Mouse (Mus musculus) adrenal gland, adult 8-10 months (tissue): ENCODE data around the gene Svep1. TPM values are rescaled to one million over a fixed set of nuclear protein-coding genes. Genes with fewer than 3 reads are reported as not detected.
A peak's percentile ranks its signal among the peaks of the same experiment; 100 is the strongest.

Source experiments
- DNase-seq: peaks from one replicate; pipeline ENCODE4 v3.0.0; 2022
- total RNA-seq, 4 experiments: library from RNA; stranded (reverse); gene quantifications; 2 replicates each; pipeline ENCODE4 v1.2.4; 2022

Gene Svep1
- 10 to 100 TPM in 3 of 4 experiments, 1 to 10 TPM in 1; 7.3 to 16.0 (median 12.5) TPM for total RNA-seq

DNA sequence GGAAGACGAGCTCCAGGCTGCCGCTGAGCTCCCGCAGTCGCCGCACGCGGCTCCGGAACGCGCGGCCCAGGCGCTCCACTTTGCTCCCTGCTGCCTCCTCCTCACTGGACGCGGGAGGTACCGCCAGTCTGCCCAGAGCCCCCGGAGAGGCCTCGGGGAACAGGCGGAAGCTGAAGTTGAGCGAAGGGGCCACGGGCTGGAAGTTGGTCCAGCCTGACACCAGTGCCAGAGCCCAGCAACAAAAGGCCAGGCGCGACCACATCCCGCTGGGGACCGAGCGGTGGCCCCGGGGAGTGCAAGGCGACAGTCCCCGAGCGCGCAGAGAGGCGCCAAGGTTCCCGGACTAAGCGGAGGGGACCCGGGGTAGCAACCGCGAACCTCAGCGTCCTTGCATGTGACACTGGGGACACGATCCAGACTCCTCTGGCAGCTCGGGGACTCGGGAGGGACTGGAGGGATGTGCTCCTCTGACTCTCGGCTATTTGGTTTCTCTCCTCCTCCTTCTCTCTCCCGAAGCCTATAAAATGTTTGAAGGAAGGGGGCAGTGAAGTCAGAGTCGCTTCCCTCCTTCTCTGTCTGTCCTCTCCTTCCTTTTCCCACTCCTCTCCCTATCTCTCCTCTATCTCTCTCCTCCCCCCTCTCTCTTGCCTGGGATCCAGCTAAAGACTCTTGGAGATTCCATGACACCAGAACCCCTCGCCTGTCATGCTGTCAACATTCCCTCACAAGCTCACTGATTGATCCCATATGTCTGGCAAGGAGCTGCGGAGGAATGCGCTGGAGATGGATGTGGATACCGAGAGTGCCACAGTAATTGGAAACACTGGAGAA is at the start of gene Svep1:
Gene Svep1, minus strand, starts transcription at position 745 of the 831 bp plus-strand sequence.
- DNase-seq = no peak

DNA sequence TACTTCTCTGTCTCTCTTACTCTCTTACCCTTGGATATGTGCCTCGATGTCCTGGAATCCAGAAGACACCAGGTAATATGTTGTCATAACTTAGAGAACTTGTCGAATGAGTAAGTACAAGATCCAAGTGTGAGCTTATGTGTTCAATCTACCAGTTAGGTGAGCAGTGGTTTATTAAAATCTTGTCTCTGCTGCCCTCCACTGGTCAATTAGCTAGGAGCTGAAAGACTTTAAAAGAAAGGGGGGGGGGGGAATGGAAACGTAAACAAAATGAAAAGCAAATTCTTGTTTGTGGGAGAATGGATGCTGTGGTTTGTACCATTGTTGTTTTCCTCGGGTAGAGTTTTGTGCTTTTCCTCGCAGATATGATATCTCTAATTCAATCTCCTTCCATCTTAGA is 46.8 kb upstream of the Svep1 start:
- DNase-seq = no peak

DNA sequence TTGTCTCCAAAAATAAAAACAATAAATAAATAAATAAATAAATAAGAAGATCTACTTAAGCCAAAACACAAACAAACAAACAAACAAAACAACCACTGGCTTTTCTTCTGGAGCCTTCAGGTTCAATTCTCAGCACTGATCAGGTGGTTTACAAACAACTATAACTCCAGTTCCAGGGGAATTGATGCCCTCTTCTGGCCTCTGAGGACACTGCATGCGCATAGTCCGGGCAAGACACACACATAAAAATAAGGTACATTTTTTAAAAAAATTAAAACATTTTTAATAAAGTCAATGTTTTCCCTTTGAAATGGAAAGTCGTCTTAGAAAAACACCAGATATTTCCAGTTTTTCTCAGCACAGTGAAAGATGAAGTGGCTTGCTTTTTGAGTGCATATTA is 45.7 kb upstream of the Svep1 start:
- DNase-seq = no peak

DNA sequence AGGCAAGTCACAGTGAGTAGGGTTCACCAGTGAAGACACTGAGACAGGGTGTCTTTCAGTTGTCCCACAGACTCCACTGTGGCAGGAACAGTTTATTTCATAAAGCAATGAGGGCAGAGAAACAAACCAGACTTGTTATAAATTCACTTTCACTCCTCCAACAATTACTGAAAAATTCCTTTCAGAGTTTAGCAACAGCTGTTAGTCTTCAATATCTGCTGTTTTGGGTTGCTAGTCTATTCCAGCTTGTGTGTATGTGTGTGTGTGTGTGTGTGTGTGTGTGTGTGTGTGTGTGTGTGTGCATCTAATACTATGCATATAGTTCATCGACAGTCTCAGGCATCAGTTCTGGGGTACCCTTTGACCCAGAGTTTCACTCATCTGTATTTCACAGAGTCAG is 38.9 kb upstream of the Svep1 start:
- DNase-seq = no peak

DNA sequence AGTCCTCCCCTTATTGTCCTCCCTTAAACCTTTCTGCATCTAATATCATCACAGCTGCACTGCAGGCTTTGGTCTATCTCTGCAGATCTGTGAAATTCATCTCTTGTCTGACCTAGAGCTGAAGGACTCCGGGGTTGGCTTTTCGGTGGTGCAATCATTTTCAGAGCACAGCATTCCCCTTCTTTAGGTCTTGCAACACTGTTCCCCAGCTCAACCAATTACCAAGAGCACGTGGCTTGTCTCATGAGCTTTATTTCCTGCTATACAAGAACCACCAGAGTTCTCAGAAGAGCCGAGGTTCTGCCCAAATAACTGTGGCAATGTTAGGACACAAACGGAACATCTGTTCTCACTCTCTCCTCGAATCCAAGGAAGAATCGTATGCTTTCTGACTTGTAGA is 33.8 kb upstream of the Svep1 start:
- peak; percentile 62 for DNase-seq

DNA sequence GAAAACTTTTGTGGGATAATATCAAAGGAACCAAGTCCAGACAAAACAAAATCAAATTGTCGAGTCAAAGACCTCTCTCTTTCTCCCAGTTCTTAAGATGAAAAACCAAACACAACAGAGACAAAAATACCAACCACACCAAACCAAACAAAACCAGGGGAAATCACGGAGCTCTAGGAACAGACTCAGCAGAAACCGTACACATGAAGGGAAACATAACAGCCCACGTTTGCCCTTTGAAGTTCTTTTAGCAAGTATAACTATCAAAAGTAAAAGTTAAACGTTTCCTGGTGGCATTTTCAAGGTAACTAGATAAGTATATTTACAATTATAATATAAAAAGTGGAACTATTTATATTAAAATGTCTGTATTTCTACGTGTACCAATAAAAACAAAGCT is 29.2 kb upstream of the Svep1 start:
- no peak for DNase-seq

DNA sequence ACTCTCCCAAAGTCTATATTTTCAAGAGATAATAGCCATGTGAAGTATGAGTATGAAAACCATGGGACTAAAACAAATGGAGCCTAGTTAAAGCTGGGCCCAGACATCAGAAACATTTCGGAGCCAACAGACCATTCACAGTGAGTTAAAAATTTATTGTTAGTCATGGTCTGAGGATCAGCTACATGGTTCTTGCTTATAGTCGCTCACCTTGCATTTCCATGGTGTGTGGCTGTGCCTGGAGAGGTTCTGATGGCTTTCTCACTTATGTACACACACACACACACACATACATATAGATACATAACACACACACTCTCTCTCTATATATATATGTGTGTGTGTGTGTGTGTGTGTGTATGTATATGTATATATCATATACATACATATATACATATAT is 16.8 kb upstream of the Svep1 start:
- no peak for DNase-seq

DNA sequence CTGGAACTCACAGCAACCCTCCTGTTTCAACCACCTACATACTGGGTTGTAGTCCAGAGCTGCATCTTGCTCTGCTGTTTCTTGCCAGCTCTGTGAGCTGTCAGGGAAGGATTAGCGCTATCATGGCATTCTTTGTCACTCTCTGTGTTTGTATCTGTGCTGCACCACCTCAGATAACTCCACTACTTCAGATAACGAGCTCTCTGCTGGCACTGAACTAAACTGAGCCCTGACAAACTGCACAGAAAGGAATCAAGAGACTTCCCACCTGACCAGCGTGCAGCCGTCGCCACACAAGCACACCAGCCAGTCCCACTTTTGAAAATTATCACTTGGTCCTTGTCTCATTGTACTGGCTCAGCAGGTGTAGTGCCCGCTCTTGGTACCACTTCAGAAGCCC is 4.7 kb upstream of the Svep1 start:
- no peak for DNase-seq

DNA sequence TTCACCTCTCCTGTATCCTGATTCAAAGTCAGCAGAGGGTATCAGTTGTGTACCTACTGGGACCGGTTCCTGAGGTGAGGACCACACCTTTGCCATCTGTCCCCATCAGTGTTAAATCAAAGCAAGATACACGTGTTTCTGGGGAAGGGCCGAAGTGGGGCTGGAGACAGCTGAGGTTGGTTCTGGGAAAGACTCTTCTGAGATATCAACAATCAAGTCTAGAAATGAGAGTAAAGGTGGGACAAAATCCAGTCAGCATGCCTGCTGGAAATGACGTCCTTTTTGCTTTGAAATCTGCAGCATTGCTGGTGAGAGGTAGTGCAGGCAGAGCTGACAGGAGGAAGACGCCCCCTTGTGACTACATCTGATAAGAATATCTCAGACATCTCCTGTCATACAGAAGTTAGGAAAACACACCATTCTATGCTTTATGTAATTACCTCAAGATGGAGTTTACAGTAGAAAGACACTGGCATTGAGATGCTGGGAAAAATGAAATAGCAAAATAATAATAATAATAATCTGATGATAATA is 4.0 kb upstream of the Svep1 start:
- DNase-seq = no peak

DNA sequence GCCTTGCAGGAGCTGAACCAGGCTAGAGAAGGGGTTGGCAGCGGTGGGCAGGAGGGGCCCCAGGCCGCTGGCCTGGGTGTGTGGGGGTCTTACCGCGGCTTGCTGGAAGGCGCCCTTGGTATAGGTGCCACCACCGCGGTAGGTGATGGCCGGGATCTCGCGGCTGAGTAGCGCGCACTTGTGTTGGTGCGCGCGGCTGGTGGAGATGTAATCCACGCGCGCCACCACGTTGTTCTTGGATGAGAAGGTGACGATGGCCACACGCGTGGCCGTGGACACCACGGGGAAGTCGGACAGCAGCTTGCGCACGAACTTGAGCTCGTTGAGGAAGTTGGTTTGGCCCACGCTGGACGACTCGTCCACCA is 927 bp downstream of the Svep1 start:
- no peak for DNase-seq

DNA sequence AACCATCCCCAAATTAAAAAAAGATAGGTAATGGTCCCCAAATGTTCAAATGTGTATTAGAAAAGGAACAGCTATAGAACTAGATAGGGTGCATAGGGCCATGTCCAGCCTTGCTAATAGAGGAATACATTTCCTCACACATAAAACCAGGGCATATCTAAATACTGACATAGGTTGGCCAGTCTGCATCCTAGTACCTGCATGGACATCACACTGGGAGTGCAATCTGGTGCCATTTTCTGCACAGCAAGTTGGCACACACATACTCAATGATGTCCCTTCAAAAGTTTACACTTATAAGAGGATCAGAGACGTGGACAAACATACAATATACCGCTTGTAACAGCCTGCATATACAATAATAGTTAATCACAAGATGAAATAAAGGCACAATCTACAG is 5.0 kb downstream of the Svep1 start:
- no peak for DNase-seq

DNA sequence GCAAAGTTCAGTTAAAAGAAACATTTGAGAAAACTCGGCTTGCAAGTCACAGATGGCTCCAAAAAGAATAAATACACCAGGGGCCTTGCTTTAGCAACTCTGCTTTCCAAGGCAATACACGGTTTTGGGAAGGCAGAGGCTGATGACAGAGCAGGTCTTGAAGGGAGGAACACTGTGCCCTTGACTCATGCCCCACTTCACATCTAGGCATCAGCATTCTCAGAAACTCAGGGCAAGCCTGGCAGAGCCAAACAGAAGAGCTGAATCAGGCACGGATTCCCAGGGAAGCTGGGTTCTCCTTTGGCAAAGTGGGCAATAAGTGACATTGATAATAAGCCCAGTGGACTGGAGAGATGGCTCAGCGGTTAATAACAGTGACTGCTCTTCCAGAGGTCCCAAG is 5.8 kb downstream of the Svep1 start:
- peak; percentile 54 for DNase-seq

DNA sequence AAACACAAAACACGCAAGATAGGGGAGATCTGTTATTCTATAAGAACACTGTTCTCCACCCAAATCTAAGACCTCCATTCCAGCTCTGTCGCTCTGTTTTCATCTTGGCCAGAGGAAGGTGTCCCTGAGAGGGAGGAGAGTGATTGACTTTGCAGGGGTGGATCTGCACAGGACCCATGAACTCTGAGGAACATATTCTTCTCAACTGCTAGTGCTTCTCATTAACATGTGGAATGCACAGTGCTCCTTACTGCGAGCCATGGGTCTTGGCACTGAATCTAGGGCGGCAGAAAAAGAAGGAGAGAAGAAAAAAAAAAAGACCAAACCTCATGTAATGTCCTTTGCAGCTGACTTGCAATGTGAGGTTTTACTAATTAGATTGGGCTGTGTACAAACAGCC is 9.4 kb downstream of the Svep1 start:
- no peak for DNase-seq

DNA sequence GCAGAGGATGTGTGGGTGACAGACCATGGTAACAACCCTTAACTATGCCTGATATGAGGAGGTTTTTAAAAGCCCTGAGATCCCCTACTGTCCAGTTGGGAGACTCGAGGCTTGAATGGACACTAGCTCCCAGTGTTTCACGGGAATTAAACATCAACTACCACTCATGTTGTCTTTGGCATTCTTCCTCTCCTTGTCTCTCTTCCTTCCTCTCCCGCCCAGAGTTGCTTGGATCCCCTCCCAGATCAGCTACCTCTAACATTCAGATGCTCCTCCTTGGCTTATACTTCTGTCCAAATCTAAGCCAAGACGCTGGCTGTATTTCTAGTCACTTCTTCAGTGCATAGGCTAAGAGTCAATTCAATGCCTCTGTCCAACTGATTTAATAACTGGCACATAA is 9.9 kb downstream of the Svep1 start:
- DNase-seq = no peak

DNA sequence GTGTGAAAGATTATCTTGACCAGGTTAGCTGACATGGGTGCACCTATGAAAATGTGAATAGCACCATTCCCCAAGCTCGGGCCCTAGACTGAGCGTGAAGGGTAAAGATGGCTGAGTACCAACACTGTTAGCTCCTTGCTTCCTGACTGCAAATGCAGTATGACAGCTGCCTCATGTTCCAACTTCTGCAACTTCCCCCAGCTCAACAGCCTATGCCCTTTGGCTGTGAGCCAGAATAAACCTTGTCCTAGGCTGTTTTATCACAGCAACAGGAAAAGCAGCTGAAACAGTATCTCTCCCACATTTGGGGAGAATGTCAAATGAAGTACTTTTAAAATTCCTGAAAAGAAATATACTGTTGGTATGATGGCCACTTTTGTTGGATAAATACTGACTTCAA is 10.7 kb downstream of the Svep1 start:
- DNase-seq = no peak

DNA sequence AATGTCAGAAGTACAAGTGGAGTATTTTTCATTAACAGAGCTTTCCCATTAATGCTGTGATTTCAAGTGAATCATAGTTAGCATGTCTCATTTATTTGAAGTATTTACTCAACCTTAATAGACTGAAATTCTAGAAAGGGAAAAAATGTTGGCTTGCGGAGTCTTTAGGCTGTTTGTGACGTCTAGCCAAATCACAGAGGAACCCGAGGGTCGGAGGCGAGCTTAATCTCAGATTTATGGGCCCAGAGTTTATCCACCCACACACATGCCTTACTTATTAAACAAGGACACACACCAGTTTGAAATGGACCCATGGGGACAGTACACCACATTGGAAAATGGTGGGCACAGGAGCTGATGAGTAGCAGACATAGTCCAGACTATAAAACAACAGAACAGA is 17.4 kb downstream of the Svep1 start:
- DNase-seq = no peak

DNA sequence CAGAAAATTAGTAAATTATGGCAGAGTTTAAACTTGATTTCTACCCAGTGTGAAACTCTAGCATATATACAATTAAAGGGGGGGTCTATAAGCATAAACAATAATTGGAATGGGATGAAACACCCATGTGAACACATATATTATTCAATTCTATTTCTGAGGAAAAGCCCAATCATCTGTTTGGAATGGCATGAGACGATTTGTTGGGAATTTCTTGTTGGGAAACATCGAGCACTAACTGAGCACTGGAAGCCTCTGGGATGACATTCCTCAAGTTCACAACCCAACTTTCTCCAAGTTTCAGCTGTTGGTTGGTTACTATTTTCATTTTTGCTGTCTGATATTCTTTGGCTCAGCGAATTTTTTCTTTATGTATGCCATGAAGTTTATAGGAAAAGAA is 21.3 kb downstream of the Svep1 start:
- no peak for DNase-seq

DNA sequence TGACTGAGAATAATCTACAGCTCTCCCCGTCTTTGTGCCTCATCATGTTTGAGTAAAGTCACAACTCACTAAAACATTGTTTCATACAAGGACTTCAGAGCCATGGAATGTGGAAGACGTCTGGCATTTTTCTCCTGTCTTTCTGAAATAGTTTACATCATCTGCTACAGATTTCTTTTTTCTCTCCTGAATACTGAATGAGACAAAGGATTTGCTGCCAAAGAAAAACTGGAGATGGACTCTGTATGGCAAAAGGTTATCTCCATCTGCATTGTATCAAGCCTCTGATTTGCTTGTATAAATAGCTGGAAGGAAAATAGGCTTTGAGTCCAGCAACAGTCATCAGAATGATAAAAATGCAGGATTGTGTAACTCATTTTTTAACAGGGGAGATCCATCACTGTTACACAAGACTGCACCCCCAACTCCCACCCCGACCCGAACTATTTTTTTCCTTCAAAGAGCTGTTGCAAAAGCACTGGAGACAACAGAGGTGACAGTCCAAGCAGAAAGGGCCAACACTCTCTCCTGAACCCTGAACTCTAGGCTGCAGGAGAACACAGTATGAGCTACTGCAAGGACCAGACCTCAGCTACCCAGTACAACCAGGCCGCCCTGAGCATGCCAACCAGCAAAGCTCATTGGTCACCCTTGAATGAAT is 21.8 kb downstream of the Svep1 start:
- no peak for DNase-seq

DNA sequence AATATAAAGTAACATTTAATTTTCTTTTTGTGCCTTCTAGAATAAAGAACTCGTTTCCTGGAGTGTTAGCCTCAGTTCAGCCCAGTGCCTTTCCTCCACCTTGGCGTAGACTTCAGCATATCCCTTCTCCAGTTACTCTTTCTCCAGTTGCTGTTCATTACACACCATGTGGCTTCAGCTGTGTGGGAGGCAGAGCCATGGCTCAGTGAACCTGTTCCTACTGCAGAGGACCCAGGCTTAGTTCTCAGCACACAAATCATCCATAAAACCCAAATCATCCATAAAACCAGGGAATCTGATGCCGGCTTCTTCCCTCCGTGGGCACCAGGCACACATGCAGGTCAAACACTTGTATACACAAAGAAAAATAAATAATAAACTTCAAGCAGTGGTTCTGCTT is 22.8 kb downstream of the Svep1 start:
- no peak for DNase-seq

DNA sequence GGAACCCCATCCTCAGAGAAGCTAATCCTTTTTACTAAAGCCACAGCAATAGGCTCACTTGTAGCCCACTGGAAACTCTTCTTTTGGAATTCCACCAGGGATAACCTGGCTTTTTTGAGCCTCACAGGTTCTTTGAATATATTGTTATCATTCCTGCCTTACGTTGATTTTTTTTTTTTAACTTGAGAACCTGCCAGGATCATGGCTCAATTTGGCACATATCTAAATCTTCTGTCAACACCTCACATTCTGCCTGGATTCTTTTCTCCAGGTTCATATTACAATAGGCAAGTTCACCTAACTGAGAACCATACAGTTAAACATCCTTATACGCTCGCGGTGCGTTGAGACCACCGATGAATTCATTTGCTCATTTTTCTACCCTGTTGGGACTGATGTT is 28.2 kb downstream of the Svep1 start:
- DNase-seq = no peak

DNA sequence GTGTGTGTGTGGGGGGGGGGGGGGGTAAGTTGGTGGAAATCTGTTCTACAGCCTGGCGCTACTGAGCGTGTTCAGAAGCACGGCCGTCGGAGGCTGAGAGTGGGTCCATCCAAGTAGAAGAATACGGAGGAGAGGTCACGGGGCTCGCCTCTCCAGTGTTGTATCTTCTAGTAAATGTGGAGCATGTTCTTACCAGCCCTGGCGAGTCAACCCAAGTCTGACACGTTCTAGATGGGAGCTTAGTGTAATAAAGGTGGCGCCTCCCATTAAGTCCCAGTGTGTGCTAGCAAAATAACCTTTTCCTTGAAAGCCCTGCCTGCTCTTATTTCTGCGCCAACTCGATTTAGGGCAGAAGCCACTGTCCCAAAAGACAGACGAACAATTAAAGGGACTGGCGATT is 29.4 kb downstream of the Svep1 start:
- peak; percentile 14 for DNase-seq

DNA sequence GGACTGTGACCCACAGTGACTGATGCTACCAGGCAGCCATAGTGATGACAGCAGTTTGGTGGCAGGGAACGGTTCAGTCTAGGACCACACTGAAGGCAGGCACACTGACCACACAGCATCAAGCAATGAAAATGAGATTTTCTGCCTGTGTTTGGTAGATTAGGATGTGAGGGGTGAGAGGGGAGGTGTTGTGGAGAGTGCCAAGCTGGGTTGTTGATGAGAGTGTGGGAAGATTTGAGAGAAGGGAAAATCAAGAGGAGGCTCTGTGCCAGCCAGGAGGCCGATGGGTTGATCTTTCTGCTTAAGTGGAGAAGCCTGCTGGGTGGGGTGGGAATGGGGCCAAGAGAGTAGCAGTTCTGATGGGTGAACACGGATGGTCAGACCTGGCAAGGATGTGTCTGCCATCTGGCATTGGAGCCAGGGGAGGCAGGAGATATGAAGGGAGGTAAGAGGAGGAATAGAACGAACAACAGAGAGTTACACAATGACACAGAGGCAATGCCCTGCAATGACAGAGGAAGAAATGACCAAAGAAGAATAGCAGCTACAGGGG is 32.1 kb downstream of the Svep1 start:
- DNase-seq = no peak

DNA sequence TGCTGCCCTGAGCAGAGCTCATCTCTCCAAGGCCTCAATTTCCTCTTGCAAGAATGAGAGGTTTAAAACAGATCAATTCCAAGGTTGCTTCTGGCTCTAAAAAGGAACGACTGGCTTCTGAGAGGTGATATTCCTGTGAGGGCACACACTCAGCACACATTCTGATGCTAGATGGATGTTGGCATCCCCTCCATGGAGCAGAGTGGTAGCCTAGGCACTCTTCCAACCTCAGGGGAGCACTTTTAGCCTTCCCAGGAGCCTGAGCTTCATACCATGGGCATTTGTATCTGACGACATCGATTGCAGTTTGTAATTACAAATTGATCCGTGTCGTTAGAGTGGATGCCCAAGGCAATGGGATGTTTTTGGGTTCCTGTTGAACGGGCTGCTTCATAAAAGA is 33.3 kb downstream of the Svep1 start:
- DNase-seq = no peak

DNA sequence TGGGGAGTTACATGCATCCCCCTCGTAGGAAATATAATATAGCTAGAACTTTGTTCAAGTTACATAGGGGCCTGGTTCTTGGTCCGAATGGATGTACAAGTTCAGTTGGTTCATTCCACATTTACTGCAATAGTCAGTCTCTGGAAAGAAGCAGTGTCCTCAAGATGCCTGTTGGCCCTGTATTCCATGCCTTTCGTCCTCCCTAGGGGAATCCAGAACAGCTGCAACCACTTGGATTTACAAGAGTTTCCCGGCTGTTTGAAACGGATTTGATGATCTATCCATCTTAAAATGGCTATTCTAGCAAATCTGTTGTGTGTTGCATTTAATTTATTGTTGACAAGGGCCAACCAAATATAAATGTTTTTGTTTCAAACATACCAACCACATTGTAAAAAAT is 36.2 kb downstream of the Svep1 start:
- no peak for DNase-seq
